Mouse (Mus musculus) limb, embryonic 13.5 days (tissue): ENCODE measurements at regions not wholly inside any gene's neighbourhood (a gene's known extent, or its start where the extent isn't known, plus 50 kb on each side); places are given as distances from the start of the nearest gene placed in this dataset.

Experiments used
- ATAC-seq: fragments of 200-750 bp; cut with Nextera tagmentation; 2 replicates; pipeline ENCODE4 v1.8.0; 2017; ENCODE audit warnings: low read depth, moderate number of reproducible peaks, moderate TSS enrichment; ENCODE audit not compliant: low FRiP score
- H3K27ac ChIP-seq: fragments of 300-500 bp; sonication (generic); 2 replicates; pipeline ENCODE4 v1.5.1; 2015; ENCODE audit warnings: inconsistent platforms, mild to moderate bottlenecking, moderate library complexity
- H3K27me3 ChIP-seq: fragments of 300-500 bp; sonication (generic); 2 replicates; pipeline ENCODE4 v1.6.1; 2015; ENCODE audit warnings: mild to moderate bottlenecking, inconsistent platforms
- H3K36me3 ChIP-seq: fragments of 300-500 bp; sonication (generic); 2 replicates; pipeline ENCODE4 v1.6.1; 2015; ENCODE audit warnings: inconsistent platforms, mild to moderate bottlenecking, moderate library complexity
- H3K4me1 ChIP-seq: fragments of 300-500 bp; sonication (generic); 2 replicates; pipeline ENCODE4 v1.6.1; 2015; ENCODE audit warnings: inconsistent platforms
- H3K4me2 ChIP-seq: fragments of 300-500 bp; sonication (generic); replicated peaks from 2 replicates; pipeline ENCODE4 v1.6.1; 2015; ENCODE audit warnings: inconsistent platforms, mild to moderate bottlenecking, moderate library complexity
- H3K4me3 ChIP-seq: fragments of 300-500 bp; sonication (generic); 2 replicates; pipeline ENCODE4 v1.5.1; 2015; ENCODE audit warnings: moderate library complexity, mild to moderate bottlenecking, inconsistent platforms
- H3K9ac ChIP-seq: fragments of 300-500 bp; sonication (generic); 2 replicates; pipeline ENCODE4 v1.6.1; 2015; ENCODE audit warnings: mild to moderate bottlenecking, inconsistent platforms
- H3K9me3 ChIP-seq: fragments of 300-500 bp; sonication (generic); 2 replicates; pipeline ENCODE4 v1.6.1; 2016; ENCODE audit warnings: inconsistent platforms
- WGBS: fragments of 180-500 bp; shearing (Covaris S2); methylation state at CpG from one replicate; pipeline ENCODE4 v1.1.7; 2015; 5-methylcytosine and 5-hydroxymethylcytosine counted together

DNA sequence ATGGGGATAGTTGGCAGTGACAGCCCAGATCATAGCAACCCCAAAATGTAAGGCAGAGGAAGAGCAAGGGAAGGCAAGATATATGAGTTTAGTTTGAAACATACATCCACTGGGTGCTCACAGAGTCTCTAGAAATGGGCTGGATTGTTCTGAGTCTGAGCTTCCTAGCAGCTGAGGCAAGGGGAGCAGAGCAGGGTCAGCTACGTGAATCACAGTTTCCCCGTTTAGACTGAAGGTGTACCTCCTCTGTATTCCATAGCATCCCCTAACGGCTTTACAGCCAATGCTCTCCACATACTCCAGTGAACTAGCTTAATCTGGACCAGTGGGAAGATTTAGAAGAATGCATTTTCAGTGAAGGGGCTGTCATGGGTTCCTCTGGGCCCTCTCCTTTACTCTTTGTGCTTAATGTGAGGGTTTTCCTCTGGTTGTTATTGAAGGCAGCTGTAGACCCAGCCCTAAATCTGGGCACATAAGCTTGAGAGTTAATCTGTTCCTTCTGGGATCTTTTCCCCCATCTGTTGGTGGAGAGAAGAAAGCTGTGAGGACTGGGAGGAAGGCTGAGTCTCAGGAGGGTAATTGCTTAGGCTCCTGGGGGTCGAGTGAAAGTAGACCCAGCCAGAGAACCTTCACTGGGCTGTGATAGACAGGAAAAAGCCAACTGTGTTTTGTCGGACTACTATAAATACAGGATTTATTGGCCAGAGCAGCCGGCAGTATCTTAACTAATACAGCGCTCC, 411.8 kb upstream of the Klhl29 start:
- Histone ChIP-seq H3K36me3 (no peaks in the 10 kb centered on the region), H3K27me3 (no peaks in the 10 kb centered on the region), H3K4me1 (peaks cover 15% of the 10 kb centered on the region), H3K4me2 (no peak overlapping the region), H3K9me3 (no peaks in the 10 kb centered on the region), H3K4me3 (no peak overlapping the region), H3K27ac (no peak overlapping the region; the same call in 1 of the 2 replicates), H3K9ac (no peak overlapping the region)
- 18% methylated on average over 7 of the region's 7 CpGs for WGBS
- ATAC-seq, result peak; percentile 57

DNA sequence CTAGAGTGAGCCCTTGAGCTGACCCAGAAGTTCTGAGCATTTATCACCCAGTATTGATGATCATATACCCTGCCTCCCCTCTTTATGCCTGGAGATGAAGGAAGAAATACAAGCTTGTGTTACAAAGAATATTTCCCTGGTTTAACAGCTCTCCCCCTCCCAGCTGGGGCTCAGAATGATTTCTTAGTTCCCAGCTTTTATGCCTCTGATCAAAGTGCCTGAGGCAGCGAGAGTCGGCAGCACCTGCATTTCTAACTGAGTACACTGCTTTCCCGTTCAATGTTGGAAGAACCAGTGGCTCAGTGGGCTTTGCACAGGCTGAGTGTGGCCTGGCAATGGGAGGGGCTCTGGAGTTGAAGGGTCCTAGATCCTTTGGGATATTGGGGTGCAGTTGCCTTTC, 405.8 kb upstream of the Klhl29 start:
- Histone ChIP-seq H3K4me1 (peaks cover 9% of the 10 kb centered on the region), H3K9ac (no peak overlapping the region), H3K4me2 (no peak overlapping the region), H3K9me3 (no peaks in the 10 kb centered on the region), H3K4me3 (no peak overlapping the region), H3K27ac (no peak overlapping the region), H3K27me3 (no peaks in the 10 kb centered on the region), H3K36me3 (no peaks in the 10 kb centered on the region)
- 19% methylated on average over 3 of the region's 3 CpGs for WGBS
- ATAC-seq, result no peak

DNA sequence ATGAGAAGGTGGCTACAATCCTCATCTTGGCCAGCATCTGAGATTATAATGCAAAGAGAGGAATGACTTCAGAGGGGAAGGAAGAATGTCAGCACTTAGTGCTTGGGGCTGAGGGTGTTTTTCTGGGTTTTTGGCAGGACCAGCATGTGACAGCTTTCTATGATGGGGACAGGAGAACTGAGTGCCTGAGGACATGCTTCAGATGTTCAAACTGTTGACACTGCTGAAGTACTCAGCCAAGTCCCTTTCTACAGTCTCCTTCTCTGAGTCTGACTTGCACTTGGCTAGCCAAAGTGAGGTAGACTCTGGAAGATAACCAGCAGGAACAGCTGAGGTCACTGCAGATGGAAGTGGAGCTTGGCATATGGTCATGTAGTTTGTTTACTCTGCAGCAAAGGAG, 402.1 kb upstream of the Klhl29 start:
- H3K4me1 ChIP-seq, result peaks cover 9% of the 10 kb centered on the region
- no peak overlapping the region for H3K4me2 ChIP-seq
- no peak overlapping the region for H3K9ac ChIP-seq
- no peaks in the 10 kb centered on the region for H3K9me3 ChIP-seq
- no peak overlapping the region for H3K27ac ChIP-seq
- no peak overlapping the region for H3K4me3 ChIP-seq
- no peaks in the 10 kb centered on the region for H3K27me3 ChIP-seq
- ATAC-seq, result no peak
- no peaks in the 10 kb centered on the region for H3K36me3 ChIP-seq

DNA sequence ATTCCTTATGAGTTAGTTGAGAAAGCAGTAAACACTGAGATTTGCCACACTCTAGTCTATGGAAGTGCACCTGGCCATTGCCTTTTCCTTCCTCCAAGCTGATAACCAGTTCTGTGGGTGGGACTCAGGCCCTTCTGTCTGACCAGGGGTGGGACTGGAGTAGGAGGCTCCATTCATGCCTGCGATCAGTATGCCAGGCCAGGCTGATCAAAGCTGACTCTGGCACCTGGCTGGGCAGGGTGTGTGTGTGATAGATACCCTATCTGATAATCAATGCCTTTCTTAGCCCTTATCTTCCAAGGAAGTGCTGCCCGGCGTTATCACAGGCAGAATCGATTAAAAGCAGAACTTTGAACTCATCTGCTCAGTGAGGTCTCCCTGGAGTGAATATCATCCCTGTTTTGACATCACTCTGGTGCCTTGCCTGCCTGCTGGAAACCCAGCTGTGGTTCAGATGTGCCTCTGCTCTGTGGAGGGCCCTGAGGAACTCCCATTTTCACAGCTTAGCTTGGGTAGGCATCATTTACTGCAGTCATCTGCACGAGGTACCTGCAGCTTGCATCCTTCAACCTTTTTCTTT, 396.0 kb upstream of the Klhl29 start:
- 77% methylated on average over 5 of the region's 5 CpGs for WGBS
- ATAC-seq, result no peak
- Histone ChIP-seq H3K9ac (no peak overlapping the region), H3K27me3 (no peaks in the 10 kb centered on the region), H3K9me3 (no peaks in the 10 kb centered on the region), H3K4me2 (no peak overlapping the region), H3K4me3 (no peak overlapping the region), H3K4me1 (no peaks in the 10 kb centered on the region), H3K27ac (no peak overlapping the region), H3K36me3 (no peaks in the 10 kb centered on the region)

DNA sequence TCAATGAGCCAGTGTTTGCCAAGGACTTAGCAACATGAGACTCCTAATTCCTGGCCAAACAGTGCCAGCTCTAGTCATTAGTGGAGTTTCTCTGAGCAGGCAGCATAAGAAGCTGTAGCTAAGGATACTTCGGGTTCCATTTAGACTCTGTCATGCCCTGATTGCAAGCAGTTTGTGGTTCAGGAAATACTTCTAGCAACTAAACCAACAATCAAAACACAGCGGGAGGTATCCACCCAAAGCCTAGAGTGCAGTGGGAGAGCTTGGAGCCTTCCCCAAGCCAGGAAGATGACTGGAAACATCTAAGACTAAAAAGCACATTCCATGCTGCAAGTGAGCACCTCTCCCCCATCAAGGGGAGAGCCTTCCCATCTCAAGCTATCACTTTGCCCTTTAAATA, 395.0 kb upstream of the Klhl29 start:
- Histone ChIP-seq H3K36me3 (no peaks in the 10 kb centered on the region), H3K27me3 (no peaks in the 10 kb centered on the region), H3K9ac (no peak overlapping the region), H3K27ac (no peak overlapping the region), H3K4me2 (no peak overlapping the region), H3K4me1 (no peaks in the 10 kb centered on the region), H3K4me3 (no peak overlapping the region), H3K9me3 (no peaks in the 10 kb centered on the region)
- ATAC-seq, result no peak
- WGBS, result 70% methylated on average over 2 of the region's 2 CpGs

DNA sequence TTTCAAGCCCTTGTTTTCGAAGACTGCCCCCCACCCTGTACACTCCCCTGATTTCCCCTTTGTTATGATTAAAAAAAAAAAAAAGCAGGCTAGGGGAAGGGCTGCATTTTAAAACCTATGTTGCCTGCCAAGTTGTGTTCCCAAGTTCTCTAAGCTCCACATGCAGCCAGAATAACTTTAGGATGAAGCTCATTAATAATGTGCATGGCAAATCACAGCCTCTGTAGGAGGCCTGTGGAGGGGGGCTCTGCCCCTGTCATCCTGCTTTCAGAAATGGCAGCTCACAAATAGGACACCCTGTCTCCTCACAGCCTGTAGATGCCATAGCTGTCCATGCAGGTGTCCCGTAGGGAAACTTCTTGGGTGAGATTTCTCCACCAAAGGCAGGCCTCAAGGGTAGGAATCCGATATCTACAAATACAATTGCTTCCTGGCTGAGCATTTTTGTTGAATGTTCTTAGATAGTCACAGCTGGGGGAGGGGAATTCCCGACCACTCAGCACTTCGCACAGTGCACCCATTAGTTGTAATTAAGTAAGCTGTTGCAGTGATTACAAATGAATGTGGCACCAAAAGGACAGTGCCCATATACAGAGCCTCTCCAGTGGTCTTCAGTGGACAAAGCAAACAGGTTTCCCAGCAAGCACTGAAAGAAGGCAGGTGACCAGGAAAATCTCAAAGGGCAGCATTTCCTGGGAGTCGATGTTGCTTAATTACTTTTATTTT, 389.1 kb upstream of the Klhl29 start:
- Histone ChIP-seq H3K27me3 (no peaks in the 10 kb centered on the region), H3K36me3 (no peaks in the 10 kb centered on the region), H3K4me3 (no peak overlapping the region), H3K4me2 (no peak overlapping the region), H3K9ac (no peak overlapping the region), H3K4me1 (peaks cover 4% of the 10 kb centered on the region; the same call in 1 of the 2 replicates), H3K27ac (no peak overlapping the region), H3K9me3 (no peaks in the 10 kb centered on the region)
- ATAC-seq, result no peak; the same call in 1 of the 2 replicates
- WGBS, result 55% methylated on average over 6 of the region's 6 CpGs

DNA sequence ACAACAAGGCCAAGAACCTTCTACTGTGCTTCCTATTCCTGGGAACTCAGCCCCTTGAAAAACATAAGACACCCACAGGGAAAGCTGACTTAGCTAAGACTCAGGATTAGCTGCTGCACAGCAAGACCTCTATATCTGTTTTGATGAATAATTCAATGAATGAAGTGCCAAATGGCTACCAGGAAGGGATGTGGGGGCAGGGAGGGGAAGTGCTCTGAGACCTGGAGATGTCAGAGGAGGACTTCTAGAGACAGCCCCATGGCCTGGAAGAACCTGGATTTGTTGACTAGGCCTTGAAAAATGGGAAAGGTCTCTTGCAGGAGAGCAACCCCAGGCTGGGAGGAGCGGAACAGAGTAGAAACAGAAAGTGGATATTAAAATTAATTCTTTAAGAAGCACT, 388.5 kb upstream of the Klhl29 start:
- Histone ChIP-seq H3K4me1 (peaks cover 4% of the 10 kb centered on the region; the same call in 1 of the 2 replicates), H3K4me2 (no peak overlapping the region), H3K4me3 (no peak overlapping the region), H3K9me3 (no peaks in the 10 kb centered on the region), H3K27ac (no peak overlapping the region), H3K27me3 (no peaks in the 10 kb centered on the region), H3K9ac (no peak overlapping the region), H3K36me3 (no peaks in the 10 kb centered on the region)
- WGBS, result 88% methylated on average over 1 of the region's 1 CpGs
- ATAC-seq, result no peak

DNA sequence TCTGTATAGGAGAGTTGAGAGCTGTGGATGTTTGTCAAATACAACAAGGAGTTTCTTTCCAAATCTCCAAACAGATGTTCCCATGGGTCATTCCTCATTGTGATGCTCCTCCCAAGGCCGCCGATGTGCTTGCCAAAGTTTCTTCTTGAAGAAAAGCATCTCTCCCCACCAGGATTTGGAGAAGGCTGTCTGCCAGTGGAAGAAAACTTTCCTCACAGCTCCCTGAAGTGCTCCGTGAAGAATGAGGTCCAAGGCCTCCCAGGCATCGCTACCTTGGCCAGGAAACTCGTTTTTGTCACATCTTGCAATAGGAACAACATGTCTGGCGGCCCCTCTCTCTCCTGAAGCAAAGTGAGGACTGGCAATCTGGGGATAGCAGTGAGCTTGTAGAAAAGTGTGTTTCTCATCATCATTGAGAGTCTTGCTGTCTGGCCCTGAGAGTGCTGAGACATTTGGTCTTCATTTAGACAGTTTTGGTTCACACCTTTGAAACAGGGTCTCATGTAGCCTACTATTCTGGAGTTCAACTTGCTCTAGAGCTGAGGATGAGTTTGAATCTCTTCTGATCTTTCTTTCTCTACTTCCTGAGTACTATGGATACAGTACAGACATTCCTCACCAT, 386.9 kb upstream of the Klhl29 start:
- Histone ChIP-seq H3K36me3 (no peaks in the 10 kb centered on the region), H3K4me2 (no peak overlapping the region), H3K9me3 (no peaks in the 10 kb centered on the region), H3K4me3 (no peak overlapping the region), H3K27me3 (no peaks in the 10 kb centered on the region), H3K27ac (no peak overlapping the region), H3K9ac (no peak overlapping the region), H3K4me1 (peaks cover 4% of the 10 kb centered on the region; the same call in 1 of the 2 replicates)
- WGBS, result 56% methylated on average over 6 of the region's 6 CpGs
- no peak for ATAC-seq

DNA sequence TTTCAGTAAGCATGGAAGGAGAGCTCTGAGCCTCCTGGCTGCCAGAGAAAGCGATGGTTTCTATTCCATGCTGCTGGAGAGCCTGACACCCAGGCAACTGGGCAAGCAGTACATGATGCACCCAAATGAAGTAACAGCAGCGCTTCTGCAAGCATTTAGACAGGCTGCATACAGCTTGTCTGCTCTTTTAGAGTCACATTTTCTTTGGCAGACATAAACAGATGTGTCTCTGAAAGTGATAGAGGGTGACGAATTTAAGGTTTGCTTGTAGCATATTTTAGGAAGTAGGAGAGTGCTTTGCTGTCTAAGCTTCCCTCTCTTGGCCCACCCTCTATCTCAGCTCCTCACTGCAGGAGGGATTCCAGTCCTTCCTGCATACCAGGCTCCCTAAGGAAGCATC, 384.0 kb upstream of the Klhl29 start:
- Histone ChIP-seq H3K27ac (no peak overlapping the region), H3K9ac (no peak overlapping the region), H3K27me3 (no peaks in the 10 kb centered on the region), H3K4me3 (no peak overlapping the region), H3K9me3 (no peaks in the 10 kb centered on the region), H3K36me3 (no peaks in the 10 kb centered on the region), H3K4me2 (no peak overlapping the region), H3K4me1 (peaks cover under 1% of the 10 kb centered on the region; the same call in 1 of the 2 replicates)
- no peak for ATAC-seq
- WGBS, result 72% methylated on average over 3 of the region's 3 CpGs

DNA sequence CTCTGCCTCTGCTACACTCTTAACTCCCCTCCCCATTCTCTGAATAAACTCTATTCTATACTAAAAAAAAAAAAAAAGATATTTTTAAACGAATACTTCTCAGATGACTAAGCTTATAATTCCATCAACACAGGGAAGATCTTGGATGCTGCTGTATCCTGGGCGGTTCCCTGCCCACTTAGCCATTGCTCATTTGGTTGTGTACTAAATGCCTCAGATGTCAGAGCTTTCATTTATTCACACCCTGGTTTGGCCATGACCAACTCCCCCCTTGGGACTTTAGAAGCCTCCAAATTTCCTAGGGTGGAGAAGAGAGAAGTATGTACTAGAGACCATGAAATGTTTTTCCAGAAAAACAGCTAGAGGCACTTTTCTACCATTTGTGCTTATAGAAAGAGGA, 382.3 kb upstream of the Klhl29 start:
- Histone ChIP-seq H3K4me3 (no peak overlapping the region), H3K36me3 (no peaks in the 10 kb centered on the region), H3K27ac (no peak overlapping the region), H3K9me3 (no peaks in the 10 kb centered on the region), H3K9ac (no peak overlapping the region), H3K4me1 (no peaks in the 10 kb centered on the region), H3K4me2 (no peak overlapping the region), H3K27me3 (no peaks in the 10 kb centered on the region)
- 82% methylated on average over 2 of the region's 2 CpGs for WGBS
- ATAC-seq, result no peak

DNA sequence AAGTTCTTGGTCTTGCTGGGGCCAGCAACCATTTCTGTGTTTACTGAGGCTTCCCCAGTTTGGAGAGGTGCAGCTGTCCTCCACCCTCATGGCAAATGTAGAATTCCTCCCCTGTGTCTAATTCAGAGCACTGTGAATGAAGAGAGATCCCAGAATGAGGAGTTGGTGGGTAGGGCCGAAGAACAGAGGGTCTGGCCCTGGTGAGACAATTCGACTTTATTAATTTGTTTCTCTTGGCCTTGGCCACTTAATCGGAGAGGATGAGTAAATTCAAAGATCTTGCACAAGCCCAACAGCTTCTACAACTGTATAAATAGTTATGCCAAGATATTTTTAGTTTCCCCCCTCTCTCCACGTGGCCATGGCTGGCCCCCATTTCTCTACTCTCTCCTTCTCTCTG, 381.9 kb upstream of the Klhl29 start:
- Histone ChIP-seq H3K9ac (no peak overlapping the region), H3K36me3 (no peaks in the 10 kb centered on the region), H3K4me1 (no peaks in the 10 kb centered on the region), H3K9me3 (no peaks in the 10 kb centered on the region), H3K4me2 (no peak overlapping the region), H3K4me3 (no peak overlapping the region), H3K27me3 (no peaks in the 10 kb centered on the region), H3K27ac (no peak overlapping the region)
- ATAC-seq, result no peak
- 87% methylated on average over 4 of the region's 4 CpGs for WGBS

DNA sequence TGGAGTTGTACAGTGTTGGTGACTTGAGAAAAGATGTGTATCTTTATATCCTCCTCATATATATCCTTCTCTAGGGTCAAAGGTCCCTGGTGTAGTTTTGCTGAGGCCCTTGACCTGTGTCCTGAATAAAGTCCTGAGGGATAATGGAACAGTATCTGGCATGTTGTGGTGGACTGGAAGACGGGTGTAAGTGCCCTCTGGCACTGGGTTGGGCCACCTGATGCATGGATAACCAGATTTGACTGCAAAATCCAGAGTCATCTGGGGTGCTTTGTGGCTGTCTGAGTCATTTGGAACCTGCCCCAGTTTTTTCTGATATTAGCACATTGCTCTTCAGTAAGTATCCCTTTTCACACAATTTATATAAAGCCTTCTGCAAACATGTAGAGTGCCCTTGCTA, 378.3 kb upstream of the Klhl29 start:
- Histone ChIP-seq H3K4me3 (no peak overlapping the region), H3K27me3 (no peaks in the 10 kb centered on the region), H3K4me1 (no peaks in the 10 kb centered on the region), H3K36me3 (no peaks in the 10 kb centered on the region), H3K9ac (no peak overlapping the region), H3K27ac (no peak overlapping the region), H3K9me3 (no peaks in the 10 kb centered on the region), H3K4me2 (no peak overlapping the region)
- ATAC-seq, result no peak
- WGBS, result 82% methylated on average over 1 of the region's 1 CpGs
